In genomic region chr7:45634946-45635681, GRCm38 (mm10) we compare ENCODE assay signal across 9 mouse cellular contexts. TPM values are rescaled to one million over a fixed set of nuclear protein-coding genes. Genes with fewer than 3 reads are reported as not detected.
DNase-seq lines count a peak whose midpoint lies in the region; ATAC-seq and TF ChIP-seq lines count a peak whose summit lies in the region.
"Had no signal": no experiment of that assay in that cellular context is flagged by ENCODE, and none has a peak within 500 bp of the region (broad histone marks: within the 10 kb centered on the region; RNA-seq: fewer than 3 reads in every experiment).

No protein-coding gene starts in this region.

- no peaks in the 10 kb centered on the region for H3K79me2 ChIP-seq in liver, adult 2 months (ENCODE audit: control insufficient read depth, insufficient read depth, low read length)
- H3K79me2 ChIP-seq in myocyte (ENCODE audit: control insufficient read depth, insufficient read depth), result no peaks in the 10 kb centered on the region

- no peak overlapping the region for H3K9ac ChIP-seq in liver, adult 2 months (ENCODE audit: low read depth, low read length)
- H3K9ac ChIP-seq in kidney, postnatal 0 days (ENCODE audit: low read depth, low read length), result no peak overlapping the region

- peak; percentile 81 for ATAC-seq in common myeloid progenitor, adult 5-6 weeks (replicated peaks; ENCODE audit: low read depth, poor library complexity, severe bottlenecking)
- no peak for ATAC-seq in kidney, postnatal 0 days (replicated peaks; ENCODE audit: low FRiP score, low read depth)
- ATAC-seq in megakaryocyte-erythroid progenitor cell, adult 5-6 weeks (replicated peaks; ENCODE audit: low FRiP score, low TSS enrichment, poor library complexity, severe bottlenecking), result no peak

- H3K4me1 ChIP-seq in liver, adult 2 months (ENCODE audit: control insufficient read depth, insufficient read depth, low read length), result 0 out of 2 replicates have a peak, but pooled peaks cover 2% of the 10 kb centered on the region
- H3K4me1 ChIP-seq in kidney, postnatal 0 days (replicated peaks; ENCODE audit: insufficient read depth, low read length), result peaks cover 8% of the 10 kb centered on the region; the same call in 1 of the 2 replicates

- no peaks in the 10 kb centered on the region for H3K9me3 ChIP-seq in kidney, postnatal 0 days (replicated peaks; ENCODE audit: low read length)

- peaks cover 5% of the 10 kb centered on the region; the same call in 1 of the 2 replicates for H3K27me3 ChIP-seq in liver, adult 2 months (ENCODE audit: control insufficient read depth, insufficient read depth, low read length)
- no peaks in the 10 kb centered on the region for H3K27me3 ChIP-seq in kidney, postnatal 0 days (ENCODE audit: insufficient read depth, low read length)
- no peaks in the 10 kb centered on the region for H3K27me3 ChIP-seq in myocyte (ENCODE audit: control insufficient read depth, insufficient read depth, insufficient read length)

- H3ac ChIP-seq in myocyte (ENCODE audit: control insufficient read depth, insufficient read length), result no peak overlapping the region

- H3K36me3 ChIP-seq in liver, adult 2 months (ENCODE audit: control insufficient read depth, insufficient read depth, low read length), result peaks cover 2% of the 10 kb centered on the region; the same call in 1 of the 2 replicates
- 0 out of 2 replicates have a peak, but pooled peaks cover 4% of the 10 kb centered on the region for H3K36me3 ChIP-seq in kidney, postnatal 0 days (ENCODE audit: insufficient read depth, low read length)
- H3K36me3 ChIP-seq in myocyte (ENCODE audit: control insufficient read depth, insufficient read depth), result no peaks in the 10 kb centered on the region

- no peak for TF ChIP-seq CTCF in liver, adult 2 months (IDR thresholded peaks at IDR 0.05; ENCODE audit: low read depth, low read length)
- TF ChIP-seq CTCF in kidney, postnatal 0 days (IDR thresholded peaks at IDR 0.05; ENCODE audit: low read depth), result no peak

- 81% methylated on average over 11 of the region's 11 CpGs for WGBS in liver, adult 2 months
- WGBS in kidney, postnatal 0 days, result 78% methylated on average over 11 of the region's 11 CpGs

- DNase-seq in liver, adult 2 months (ENCODE audit: extremely low read depth, low read depth, low spot score), result peak; percentile 32
- DNase-seq in liver, result no peak
- peak; percentile 75 for DNase-seq in kidney, postnatal 0 days (ENCODE audit: low spot score)
- no peak for DNase-seq in gastrocnemius, postnatal 14 days
- no peak for DNase-seq in c-Kit-positive CD71-positive TER-119-positive erythroid progenitor cells, embryonic 14.5 days (ENCODE audit: low spot score)

- no peak overlapping the region for H3K4me3 ChIP-seq in liver, adult 2 months (ENCODE audit: insufficient read depth, low read depth, low read length)
- no peak overlapping the region for H3K4me3 ChIP-seq in kidney, postnatal 0 days (replicated peaks; ENCODE audit: low read depth, low read length)
- no peak overlapping the region for H3K4me3 ChIP-seq in myocyte

- intact Hi-C loops in gastrocnemius, postnatal 14 days (cut with DNase I; ENCODE audit: low total_unique reads), result no loop called here

- no peak overlapping the region for H3K4me2 ChIP-seq in kidney, postnatal 0 days (ENCODE audit: low read length)
- H3K4me2 ChIP-seq in myocyte (ENCODE audit: low read depth), result no peak overlapping the region
- H3K4me2 ChIP-seq: midbrain, embryonic 11.5 days had no signal

- H3K27ac ChIP-seq in liver, adult 2 months (replicated peaks; ENCODE audit: insufficient read depth, low read depth, low read length), result peak overlapping the region; percentile 57
- H3K27ac ChIP-seq in kidney, postnatal 0 days, result peak overlapping the region; percentile 64

- no peak for TF ChIP-seq POLR2A in liver, adult 2 months (IDR thresholded peaks at IDR 0.05; ENCODE audit: extremely low read depth, insufficient read depth, low read length)
- no peak for TF ChIP-seq POLR2A in myocyte (IDR thresholded peaks at IDR 0.05; ENCODE audit: insufficient read length, low read depth)

TF ChIP-seq in myocyte, 11 proteins besides CTCF, POLR2A, EP300 and RAD21:
- TF ChIP-seq POLR2AphosphoS2 (IDR thresholded peaks at IDR 0.05; ENCODE audit: insufficient read length, low read depth) (peak; percentile 34), USF1 (IDR thresholded peaks at IDR 0.05; ENCODE audit: low read depth) (no peak)

RNA-seq across cellular contexts. Expression of gene Mamstr, which starts 4.7 kb away (rescaled TPM):
- 0.07 and 0.09 TPM in 2 replicates for total RNA-seq in liver, adult 2 months (2014; rRNA removed)
- polyA plus RNA-seq in liver, adult 2 months (2012; rRNA removed), result 0.10 and 0.19 TPM in 2 replicates
- total RNA-seq in common myeloid progenitor, adult 5-6 weeks (2017), result under 0.01 TPM in 1 of 2 replicates, not detected in the other
- 3.9 and 4.8 TPM in 2 replicates for polyA plus RNA-seq in kidney, postnatal 0 days (2015; fragmentation: Nextera tagmentation; extraction: Ambion mirVana)
- 12.5 TPM for polyA plus RNA-seq in myocyte (2012; fragmentation: generic; extraction: Trizol)
- total RNA-seq in gastrocnemius, postnatal 14 days (2021), result 10 to 100 TPM; 60.3 to 85.3 TPM
- not detected in 2 replicates for total RNA-seq in megakaryocyte-erythroid progenitor cell, adult 5-6 weeks (2014; fragmentation: Nextera tagmentation)
- not detected in 2 replicates for total RNA-seq in megakaryocyte-erythroid progenitor cell, adult 5-6 weeks (2017)

RNA-seq across cellular contexts. Expression of gene Rasip1, which starts 7.8 kb away (rescaled TPM):
- 2.3 and 4.3 TPM in 2 replicates for total RNA-seq in liver, adult 2 months (2014; rRNA removed)
- 3.6 and 5.1 TPM in 2 replicates for polyA plus RNA-seq in liver, adult 2 months (2012; rRNA removed)
- not detected in 2 replicates for total RNA-seq in common myeloid progenitor, adult 5-6 weeks (2017)
- 16.9 and 21.1 TPM in 2 replicates for polyA plus RNA-seq in kidney, postnatal 0 days (2015; fragmentation: Nextera tagmentation; extraction: Ambion mirVana)
- 0.40 TPM for polyA plus RNA-seq in myocyte (2012; fragmentation: generic; extraction: Trizol)
- 10 to 100 TPM; 14.1 to 16.1 TPM for total RNA-seq in gastrocnemius, postnatal 14 days (2021)
- not detected in 2 replicates for total RNA-seq in megakaryocyte-erythroid progenitor cell, adult 5-6 weeks (2014; fragmentation: Nextera tagmentation)
- not detected in 2 replicates for total RNA-seq in megakaryocyte-erythroid progenitor cell, adult 5-6 weeks (2017)

RNA-seq across cellular contexts. Expression of gene Izumo1, which starts 13.5 kb away (rescaled TPM):
- 0.09 TPM in 1 of 2 replicates, not detected in the other for total RNA-seq in liver, adult 2 months (2014; rRNA removed)
- 0.04 and 0.13 TPM in 2 replicates for polyA plus RNA-seq in liver, adult 2 months (2012; rRNA removed)
- 1.0 TPM in 1 of 2 replicates, not detected in the other for total RNA-seq in common myeloid progenitor, adult 5-6 weeks (2017)
- 0.17 and 0.29 TPM in 2 replicates for polyA plus RNA-seq in kidney, postnatal 0 days (2015; fragmentation: Nextera tagmentation; extraction: Ambion mirVana)
- polyA plus RNA-seq in myocyte (2012; fragmentation: generic; extraction: Trizol), result not detected
- under 1 TPM; 0.12 to 0.18 TPM for total RNA-seq in gastrocnemius, postnatal 14 days (2021)
- total RNA-seq in megakaryocyte-erythroid progenitor cell, adult 5-6 weeks (2014; fragmentation: Nextera tagmentation), result not detected in 2 replicates
- not detected in 2 replicates for total RNA-seq in megakaryocyte-erythroid progenitor cell, adult 5-6 weeks (2017)

RNA-seq across cellular contexts. Expression of gene Fut1, which starts 18.0 kb away (rescaled TPM):
- not detected in 2 replicates for total RNA-seq in liver, adult 2 months (2014; rRNA removed)
- 0.15 and 0.21 TPM in 2 replicates for polyA plus RNA-seq in liver, adult 2 months (2012; rRNA removed)
- not detected in 2 replicates for total RNA-seq in common myeloid progenitor, adult 5-6 weeks (2017)
- 0.08 and 0.26 TPM in 2 replicates for polyA plus RNA-seq in kidney, postnatal 0 days (2015; fragmentation: Nextera tagmentation; extraction: Ambion mirVana)
- 3.8 TPM for polyA plus RNA-seq in myocyte (2012; fragmentation: generic; extraction: Trizol)
- total RNA-seq in gastrocnemius, postnatal 14 days (2021), result under 1 TPM in 1 of 2 experiments, not detected in 1; 0.11 TPM
- total RNA-seq in megakaryocyte-erythroid progenitor cell, adult 5-6 weeks (2014; fragmentation: Nextera tagmentation), result not detected in 2 replicates
- total RNA-seq in megakaryocyte-erythroid progenitor cell, adult 5-6 weeks (2017), result not detected in 2 replicates
- polyA plus RNA-seq: midbrain, embryonic 11.5 days had no signal

RNA-seq across cellular contexts. Expression of gene Fgf21, which starts 19.8 kb away (rescaled TPM):
- 0.94 and 1.0 TPM in 2 replicates for total RNA-seq in liver, adult 2 months (2014; rRNA removed)
- polyA plus RNA-seq in liver, adult 2 months (2012; rRNA removed), result 3.7 and 4.3 TPM in 2 replicates
- total RNA-seq in common myeloid progenitor, adult 5-6 weeks (2017), result not detected in 2 replicates
- 0.12 TPM in 1 of 2 replicates, not detected in the other for polyA plus RNA-seq in kidney, postnatal 0 days (2015; fragmentation: Nextera tagmentation; extraction: Ambion mirVana)
- 486 TPM for polyA plus RNA-seq in myocyte (2012; fragmentation: generic; extraction: Trizol)
- not detected for total RNA-seq in gastrocnemius, postnatal 14 days (2021)
- not detected in 2 replicates for total RNA-seq in megakaryocyte-erythroid progenitor cell, adult 5-6 weeks (2014; fragmentation: Nextera tagmentation)
- total RNA-seq in megakaryocyte-erythroid progenitor cell, adult 5-6 weeks (2017), result not detected in 2 replicates
- polyA plus RNA-seq: midbrain, embryonic 11.5 days had no signal

Comparison
In these comparisons a context has a peak if more than half of its experiments do, and no peak if none do; other contexts are left out.
1. DNase-seq: peak in liver, adult 2 months (single experiment) and kidney, postnatal 0 days (single experiment); none in liver (single experiment), gastrocnemius, postnatal 14 days (single experiment) and c-Kit-positive CD71-positive TER-119-positive erythroid progenitor cells, embryonic 14.5 days (single experiment).
2. RNA of gene Mamstr, which starts 4.7 kb away (total RNA-seq): 60.3 to 85.3 TPM in gastrocnemius, postnatal 14 days; 0.07 to 0.09 TPM in liver, adult 2 months, not detected in megakaryocyte-erythroid progenitor cell, adult 5-6 weeks and under 0.01 TPM in common myeloid progenitor, adult 5-6 weeks; every median in the first group is over 10 times any median in the second.